Mouse (Mus musculus): ENCODE measurements around the gene Dync1li2.

Gene Dync1li2

DNA sequence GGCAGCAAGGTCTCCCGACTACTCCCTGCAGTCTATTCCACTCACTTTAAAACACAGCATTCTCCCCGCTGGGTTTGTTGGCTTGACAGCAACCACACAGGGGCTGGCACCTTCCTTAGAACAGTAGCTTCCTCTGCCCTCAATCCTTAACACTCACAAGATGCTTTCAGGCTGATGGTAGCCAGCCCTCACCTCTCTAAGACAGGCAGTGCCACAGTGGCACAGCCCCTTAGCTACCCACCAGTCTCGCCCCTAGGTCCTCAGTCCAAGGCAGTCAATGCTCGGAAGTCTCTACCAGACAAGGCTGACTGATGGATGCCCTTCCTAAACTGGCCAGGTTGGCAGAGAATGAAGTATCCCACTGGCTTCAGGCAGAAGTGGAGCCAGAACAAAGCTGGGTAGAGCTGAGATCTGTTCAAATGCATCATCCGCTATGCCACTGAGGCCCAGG is 61.9 kb downstream of the Dync1li2 start:
- no peak for DNase-seq (ENCODE audit: low read depth, low spot score)

GRCm38 (mm10) chr8:104380269-104380668 is 62.6 kb downstream of the Dync1li2 start:
- no peak for DNase-seq (ENCODE audit: low read depth, low spot score)

GRCm38 (mm10) chr8:104379301-104379836 is 63.5 kb downstream of the Dync1li2 start:
- DNase-seq (ENCODE audit: low read depth, low spot score): no peak

DNA sequence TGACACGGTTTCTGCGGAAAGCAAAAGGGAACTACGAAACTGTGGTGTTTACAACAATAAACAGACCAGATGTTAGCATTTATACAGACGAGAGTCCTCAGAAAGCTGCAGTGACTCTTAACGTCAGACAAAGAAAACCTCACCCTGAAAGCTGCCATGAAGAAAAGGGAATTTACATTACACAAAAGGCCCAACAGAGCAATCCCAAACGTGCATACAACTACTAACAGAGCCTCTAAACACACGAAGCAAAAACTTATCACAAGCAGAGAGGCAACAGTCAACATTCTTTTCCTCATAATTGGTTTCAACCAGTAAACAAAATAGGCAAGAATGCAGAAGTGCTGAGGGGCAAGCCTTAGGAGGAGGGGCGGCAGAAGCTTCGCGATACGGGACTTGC is 66.2 kb downstream of the Dync1li2 start:
- no peak for DNase-seq (ENCODE audit: low read depth, low spot score)

- no peak for DNase-seq (ENCODE audit: low read depth, low spot score)
These were observed 66.9 kb downstream of the Dync1li2 start for GRCm38 (mm10) chr8:104375959-104376358.

DNA sequence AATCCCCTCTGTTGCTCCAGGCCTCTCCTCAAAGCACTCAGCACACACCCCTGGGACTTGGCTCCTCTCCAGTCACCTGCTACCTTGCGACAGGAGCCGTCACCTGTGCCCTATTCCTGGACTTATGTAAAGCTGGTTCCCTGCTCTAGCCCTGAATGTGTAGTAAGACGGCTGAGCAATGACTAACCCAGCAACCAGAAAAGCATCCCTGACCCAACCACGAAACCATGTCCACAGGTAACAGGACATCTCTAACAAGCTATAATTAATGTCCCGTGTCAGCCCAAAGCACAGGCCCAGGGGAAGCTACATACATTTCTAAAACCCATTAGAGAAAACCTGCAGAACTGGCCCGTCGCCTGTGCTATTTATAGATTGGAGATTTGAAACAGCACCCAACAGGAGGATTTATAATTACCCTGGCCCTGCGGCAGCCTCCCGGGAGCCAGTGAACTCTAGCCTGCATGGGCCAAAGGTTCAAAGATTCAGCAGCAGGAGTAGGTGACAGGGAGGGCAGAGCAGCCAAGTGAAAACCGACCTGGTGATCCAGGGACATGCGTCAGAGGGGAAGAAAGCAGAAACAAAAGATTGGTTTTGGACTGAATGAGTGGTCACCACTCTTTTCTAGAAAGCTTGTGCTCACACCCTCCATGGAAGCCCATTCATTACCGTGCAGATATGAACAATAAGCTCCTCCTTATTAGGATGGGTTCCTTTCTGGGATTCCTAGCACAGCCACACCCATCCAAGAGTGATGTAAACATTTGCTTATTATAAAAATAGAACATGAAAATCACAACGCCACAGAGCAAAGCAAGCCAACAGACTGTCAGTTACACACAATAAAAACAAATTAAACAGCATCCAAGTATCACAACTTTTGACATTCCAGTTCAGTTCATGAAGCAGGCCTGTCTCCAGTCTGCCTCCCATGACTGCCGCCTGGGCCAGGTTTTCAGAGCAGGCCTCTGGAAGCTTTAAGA is 67.7 kb downstream of the Dync1li2 start:
- DNase-seq (ENCODE audit: low read depth, low spot score): no peak

DNA sequence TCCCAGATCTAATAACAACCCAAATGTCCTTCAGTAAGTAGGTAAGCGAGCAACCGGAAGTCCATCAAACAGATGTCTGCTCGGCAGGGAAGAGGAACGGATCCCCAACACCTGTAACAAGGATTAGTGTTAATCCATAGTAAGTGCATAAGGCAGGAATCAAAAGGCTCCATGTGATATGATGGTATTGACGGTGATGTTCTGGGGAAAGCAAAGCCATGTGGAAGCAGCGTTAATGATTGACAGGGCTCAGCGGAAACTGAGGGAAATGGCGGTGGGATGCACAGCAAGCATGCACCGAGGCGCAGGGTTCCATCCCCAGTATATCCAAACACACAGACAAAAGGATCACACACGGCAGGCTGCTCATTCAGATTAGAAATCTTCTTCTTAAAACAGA is 68.6 kb downstream of the Dync1li2 start:
- DNase-seq (ENCODE audit: low read depth, low spot score): no peak

GRCm38 (mm10) chr8:104373779-104374178 is 69.1 kb downstream of the Dync1li2 start:
- peak; percentile 85 for DNase-seq (ENCODE audit: low read depth, low spot score)

- no peak for DNase-seq (ENCODE audit: low read depth, low spot score)
These were observed 71.7 kb downstream of the Dync1li2 start for GRCm38 (mm10) chr8:104371121-104371520.

GRCm38 (mm10) chr8:104370071-104370470 is 72.8 kb downstream of the Dync1li2 start:
- no peak for DNase-seq (ENCODE audit: low read depth, low spot score)

DNA sequence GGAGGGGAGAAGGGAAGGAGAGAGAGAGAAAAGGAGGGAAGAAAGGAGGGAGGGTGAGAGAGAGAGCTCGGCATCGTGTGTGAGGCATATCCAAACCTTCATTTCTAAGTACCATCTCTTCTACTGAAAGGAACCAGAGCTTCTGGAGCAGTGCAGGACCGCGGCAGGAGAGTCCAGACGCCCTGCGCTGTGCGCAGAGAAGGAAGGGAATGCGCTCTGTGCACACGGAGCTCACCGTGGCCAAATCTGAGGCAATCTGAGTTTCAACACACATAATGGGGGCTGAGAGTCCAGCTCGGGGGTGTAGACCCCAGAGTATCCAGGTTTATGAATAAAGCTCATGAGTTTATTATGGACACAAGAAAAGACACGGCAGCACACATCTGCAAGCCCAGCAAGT is 73.3 kb downstream of the Dync1li2 start:
- no peak for DNase-seq (ENCODE audit: low read depth, low spot score)
